Mouse (Mus musculus) gonadal fat pad, adult 2 months (tissue): ENCODE data around the gene Ppp2r5d. TPM values are rescaled to one million over a fixed set of nuclear protein-coding genes. Genes with fewer than 3 reads are reported as not detected.
A peak's percentile ranks its signal among the peaks of the same experiment; 100 is the strongest.

Experiments
- DNase-seq: peaks from one replicate; pipeline ENCODE4 v3.0.0-alpha.2; 2012; ENCODE audit warnings: low read depth
- polyA plus RNA-seq: library from polyadenylated mRNA; depleted of rRNA; stranded (reverse); fragments of >200 nt; gene quantifications from 2 replicates; pipeline ENCODE4 v1.2.3, GENCODE M21; 2012

Gene Ppp2r5d
- polyA plus RNA-seq, 1 experiment = 44.5 TPM

DNA sequence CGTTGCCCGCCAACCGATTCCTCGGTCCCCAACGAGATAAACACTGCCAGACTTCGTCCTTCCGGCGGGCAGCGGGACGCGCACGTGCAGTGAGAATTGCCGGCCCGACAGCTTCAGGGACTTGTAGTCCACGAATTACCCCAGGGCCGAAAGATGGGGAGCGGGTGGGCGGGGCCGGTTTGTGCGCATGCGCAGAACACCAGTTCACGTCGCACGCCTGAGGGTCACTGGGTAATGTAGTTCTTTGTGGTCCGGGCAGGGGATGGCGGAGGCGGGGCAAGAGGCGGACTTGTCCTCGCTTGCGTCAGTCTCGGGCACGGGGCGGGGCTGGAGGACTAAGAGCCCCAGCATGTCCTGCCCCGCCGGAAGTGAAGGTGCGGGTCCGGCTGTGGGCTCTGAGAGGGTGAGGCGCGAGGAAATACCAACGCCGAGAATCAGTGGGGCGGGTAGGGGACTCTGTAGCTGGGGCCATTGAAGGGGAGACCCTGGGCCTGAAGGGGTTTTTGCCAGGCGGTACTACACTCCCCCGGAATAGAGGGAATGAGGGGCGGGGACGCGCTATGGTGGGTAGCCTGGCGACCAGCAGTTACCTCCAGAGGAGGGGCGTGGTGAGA, 24.0 kb downstream of the Ppp2r5d start, which contains the start of gene Klhdc3:
Gene Klhdc3 (minus strand): TSS at position 155 of the 614 bp plus-strand sequence.
- peak; percentile 60 for DNase-seq

DNA sequence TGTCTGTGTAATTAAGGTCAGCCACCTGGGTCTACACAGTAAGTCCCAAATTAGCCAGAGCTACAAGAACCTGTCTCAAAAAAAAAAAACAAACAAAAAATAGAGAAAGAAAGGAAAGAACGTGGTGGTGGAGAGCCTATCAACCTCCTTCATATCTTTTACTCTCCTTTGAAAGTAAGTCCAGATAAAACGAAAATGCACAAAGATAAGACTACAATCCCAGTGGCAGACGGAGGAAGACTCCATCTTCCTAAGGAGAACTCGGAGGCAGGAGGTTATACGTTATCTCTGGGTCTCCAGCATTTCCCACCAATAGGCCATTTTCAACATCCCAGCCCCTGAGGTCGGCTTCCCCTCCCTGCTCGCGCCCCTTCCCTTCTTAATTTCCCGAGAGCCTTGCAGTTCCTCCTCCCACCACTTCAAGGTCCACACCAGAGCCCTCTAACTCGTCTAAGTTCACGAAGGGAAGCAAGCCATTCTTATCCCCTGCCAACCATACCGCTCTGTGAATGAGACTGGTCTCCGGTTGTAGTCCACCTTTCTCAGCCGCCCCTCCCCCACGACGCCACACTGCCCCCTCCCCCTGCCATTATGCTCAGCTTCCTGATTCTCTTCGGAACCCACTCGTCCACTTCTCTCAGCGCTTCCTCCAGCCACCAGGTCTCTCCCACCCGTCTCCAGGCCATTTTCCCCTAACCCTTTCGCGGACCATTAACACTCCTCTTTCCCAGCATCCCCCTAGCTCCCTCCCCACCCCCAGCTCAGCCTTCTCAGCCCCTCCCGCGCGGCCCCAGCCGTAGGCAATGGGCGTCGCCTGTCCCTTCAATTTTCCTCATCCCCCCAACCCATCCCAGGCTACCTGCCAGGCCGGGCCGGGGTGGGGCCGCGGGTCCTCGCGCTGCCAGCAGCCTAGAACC, 24.8 kb downstream of the Ppp2r5d start:
- DNase-seq = no peak

DNA sequence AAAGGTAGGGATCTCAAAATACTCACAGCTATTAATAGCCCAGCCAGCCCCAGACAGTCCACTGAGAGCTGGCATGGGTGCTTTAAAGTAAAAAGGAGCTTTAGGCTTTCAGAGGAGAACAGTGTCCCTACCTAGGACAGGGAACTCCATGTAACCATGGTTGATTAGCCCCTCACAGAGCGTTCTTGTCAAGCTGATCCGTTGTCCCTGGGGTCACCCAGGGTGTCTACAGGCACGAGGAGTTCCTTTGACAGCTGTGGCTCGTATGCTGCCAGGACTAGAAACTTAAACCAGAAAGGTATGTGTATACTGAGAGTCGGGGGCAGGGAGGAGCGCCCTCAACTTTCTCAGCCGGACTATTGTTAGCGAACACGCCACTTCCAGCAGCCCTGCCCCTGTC, 26.0 kb downstream of the Ppp2r5d start:
- no peak for DNase-seq

DNA sequence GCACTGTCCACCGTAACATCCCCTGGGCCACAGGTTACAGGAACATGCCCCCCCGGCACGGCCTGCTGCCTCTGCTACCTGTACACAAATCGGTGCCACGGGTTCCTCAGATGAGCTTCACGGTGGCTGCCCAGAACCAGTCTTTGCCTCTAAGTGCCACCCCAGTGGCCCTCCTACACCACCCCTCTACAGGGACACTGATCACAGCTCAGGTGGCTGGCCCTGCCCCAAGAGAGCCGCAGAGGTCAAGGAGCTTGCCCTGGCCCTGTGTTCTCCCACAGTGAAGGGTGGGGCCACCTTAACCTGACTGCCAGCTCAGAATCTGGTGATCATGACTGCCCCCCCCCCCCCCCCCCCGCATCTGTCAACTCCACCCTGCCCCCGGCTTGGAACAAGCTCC, 26.5 kb downstream of the Ppp2r5d start, which contains the start of gene Mea1:
Gene Mea1 (plus strand): TSS at position 378 of the 400 bp plus-strand sequence.
- DNase-seq = no peak

DNA sequence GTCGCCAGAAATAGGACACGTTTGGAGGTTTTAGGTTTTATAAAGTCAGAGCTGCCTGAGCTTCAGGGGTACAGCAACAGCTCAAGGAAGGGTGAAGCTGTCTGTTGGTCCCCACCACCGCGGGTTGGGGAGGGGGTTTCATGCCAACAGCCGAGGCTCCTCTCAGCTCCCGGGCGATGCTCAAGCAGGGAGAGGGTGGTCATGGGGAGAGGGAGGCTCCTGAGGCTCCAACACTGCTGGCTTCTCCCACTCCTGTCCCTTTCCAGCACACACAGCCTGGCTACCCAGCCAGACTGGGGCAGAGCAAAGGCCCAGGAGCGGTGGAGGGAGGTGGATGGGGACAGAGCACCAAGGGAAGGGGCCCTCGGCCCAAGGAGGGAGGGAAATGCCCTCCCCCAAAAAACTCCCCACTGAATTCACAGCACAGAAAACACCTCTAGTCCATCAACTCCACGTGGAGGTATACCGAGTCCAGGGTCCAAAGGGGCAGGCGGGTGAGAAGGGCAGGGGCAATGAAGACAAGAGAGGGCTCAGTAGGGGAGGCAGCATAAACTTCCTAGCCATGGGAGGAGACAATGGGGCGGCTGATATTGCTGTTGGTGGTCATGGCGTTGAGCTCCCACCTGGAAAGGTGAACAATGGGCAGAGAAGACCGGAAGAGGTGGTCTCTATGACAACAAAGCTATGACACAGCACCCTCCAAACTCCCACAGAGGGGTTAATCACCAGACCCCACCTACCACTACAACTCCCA, 30.2 kb downstream of the Ppp2r5d start:
- no peak for DNase-seq

DNA sequence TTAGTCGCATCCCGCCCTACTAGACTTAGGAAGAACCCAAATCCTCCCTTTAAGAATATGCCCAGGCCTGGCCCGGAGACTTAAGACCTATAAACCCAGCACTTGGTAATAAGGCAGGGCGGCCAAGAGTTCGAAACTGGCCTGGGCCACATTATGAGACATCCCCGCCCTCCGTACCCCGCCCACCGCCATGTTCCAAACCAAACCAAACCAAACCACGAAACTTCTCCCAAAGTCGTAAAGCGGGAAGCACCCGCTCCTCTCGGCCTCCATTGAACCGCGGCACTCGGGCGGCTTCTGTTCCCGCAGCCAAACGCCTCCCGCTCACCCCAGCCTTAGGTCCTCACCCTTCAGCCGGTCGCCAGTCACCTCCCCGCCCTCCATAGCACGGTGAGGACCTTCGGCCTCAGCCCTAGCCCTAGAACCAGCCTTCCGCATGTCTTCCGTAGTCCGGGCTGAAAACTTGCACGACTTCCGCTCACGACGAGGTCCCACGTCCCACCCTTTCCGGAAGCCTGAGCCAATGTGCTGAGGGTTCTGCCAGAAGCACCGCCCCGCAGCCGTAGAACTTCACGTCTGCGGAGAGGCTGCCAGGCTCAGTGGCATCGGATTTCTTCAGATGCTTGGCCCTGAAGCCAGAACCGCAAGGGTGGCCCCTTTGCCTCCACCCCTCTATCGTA, 30.9 kb downstream of the Ppp2r5d start, which contains the start of gene Rrp36:
Gene Rrp36 (minus strand): TSS at position 503 of the 680 bp plus-strand sequence.
- peak; percentile 50 for DNase-seq

DNA sequence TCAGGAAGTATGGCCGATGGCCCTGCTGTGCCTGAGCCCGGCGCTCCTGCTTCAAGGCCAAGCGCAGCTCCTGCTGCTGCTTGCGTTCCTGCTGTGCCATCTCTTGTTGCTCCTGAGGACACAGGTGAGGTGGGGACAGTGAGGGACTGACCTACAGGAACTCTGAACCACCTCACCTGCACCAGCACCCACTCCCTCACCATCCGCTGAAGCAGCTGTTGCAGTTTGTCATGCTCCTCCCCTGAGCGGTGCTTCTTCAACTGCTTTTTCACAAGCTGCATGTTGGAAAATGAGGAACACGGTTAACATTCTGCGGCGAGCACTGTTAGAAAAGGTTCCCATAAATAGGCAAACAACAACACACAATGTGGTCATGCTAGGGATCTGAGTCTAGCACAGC, 35.0 kb downstream of the Ppp2r5d start:
- DNase-seq = no peak

DNA sequence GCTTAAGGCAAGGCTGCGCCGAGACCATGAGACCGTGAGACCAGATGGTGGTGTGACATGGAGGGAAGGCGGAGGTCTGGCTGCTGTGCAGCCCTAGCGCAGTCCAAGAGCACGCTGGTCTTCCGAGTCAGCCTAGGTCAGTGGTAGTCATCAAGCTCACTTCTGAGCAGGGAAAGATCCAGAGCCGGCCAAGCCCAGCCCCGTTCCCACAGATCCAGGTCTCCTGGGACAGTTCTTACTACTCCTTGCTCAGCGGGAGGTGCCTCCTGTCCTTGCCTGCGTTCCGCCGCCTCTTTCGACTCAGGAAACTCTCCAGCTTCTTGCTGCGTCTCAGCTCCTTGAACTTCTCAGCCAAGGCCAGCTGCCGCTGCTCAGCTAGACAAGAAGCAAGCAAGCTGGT, 37.2 kb downstream of the Ppp2r5d start:
- no peak for DNase-seq

DNA sequence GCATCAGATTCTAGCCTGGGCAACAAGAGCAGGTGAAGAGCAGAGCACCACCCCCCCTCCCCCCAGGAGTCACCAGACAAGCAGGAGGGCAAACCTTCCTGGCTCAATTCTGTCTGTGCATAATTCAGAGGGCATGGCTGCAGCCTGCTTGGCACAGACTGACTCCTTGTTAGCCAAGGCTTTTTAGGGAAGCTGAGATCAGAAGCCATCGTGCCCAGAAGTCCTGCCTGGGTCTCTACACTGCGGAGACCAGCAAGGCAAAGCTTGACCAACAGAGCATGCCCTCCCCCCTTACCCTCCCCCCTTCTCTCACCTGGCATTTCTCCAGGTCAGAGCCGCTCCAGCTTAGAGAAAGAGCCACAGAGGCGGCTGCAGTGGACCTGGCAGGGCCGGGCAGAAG, 42.2 kb downstream of the Ppp2r5d start:
- no peak for DNase-seq

DNA sequence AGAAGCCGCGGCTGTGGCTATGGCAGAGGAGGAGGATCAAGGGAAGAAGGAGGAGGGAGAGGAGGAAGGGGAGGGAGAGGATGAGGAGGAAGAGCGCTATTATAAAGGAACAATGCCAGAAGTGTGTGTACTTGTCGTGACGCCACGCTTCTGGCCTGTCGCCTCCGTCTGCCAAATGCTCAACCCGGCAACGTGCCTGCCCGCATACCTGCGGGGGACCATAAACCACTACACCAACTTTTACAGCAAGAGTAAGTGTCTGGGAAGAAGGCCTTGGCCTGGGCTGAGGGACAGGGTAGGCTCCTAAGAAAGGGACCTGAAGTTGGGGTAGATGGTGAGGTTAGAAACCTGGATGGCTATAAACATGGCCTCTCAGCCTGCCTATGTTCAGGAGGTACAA, 42.9 kb downstream of the Ppp2r5d start:
- DNase-seq = no peak

DNA sequence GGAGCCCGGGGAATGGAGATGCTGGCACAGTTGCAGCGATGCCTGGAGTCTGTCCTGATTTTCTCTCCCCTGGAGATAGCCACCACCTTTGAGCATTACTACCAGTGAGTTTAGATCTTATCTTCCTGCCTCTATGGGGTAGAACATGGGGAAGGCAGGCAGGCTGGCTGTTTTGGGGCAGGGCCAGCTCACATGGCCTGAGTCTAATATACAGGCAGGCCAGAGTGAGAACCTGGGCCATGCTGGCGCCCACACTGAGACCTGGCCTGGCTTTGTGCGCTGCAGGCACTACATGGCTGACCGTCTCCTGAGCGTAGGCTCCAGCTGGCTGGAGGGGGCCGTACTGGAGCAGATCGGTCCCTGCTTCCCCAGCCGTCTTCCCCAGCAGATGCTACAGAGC, 43.6 kb downstream of the Ppp2r5d start:
- no peak for DNase-seq

DNA sequence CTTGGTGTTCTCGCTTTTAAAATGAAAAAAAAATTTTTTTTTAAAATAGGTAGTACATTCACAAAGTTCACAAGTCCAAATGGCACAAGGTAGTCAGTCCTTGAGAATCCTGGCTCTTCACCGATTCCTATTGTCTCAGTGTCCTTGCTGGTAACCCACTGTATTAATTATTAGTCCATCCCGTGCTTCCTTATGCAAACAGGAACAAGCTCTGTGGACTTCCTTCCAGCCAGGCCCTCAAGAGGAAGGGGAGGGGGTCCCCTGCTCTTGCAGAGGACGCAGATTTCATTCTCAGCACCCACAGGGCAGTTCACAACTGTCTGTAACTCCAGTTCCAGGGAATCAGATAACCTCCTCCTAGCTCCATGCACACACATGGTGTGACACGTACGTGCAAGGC, 48.9 kb downstream of the Ppp2r5d start:
- no peak for DNase-seq

DNA sequence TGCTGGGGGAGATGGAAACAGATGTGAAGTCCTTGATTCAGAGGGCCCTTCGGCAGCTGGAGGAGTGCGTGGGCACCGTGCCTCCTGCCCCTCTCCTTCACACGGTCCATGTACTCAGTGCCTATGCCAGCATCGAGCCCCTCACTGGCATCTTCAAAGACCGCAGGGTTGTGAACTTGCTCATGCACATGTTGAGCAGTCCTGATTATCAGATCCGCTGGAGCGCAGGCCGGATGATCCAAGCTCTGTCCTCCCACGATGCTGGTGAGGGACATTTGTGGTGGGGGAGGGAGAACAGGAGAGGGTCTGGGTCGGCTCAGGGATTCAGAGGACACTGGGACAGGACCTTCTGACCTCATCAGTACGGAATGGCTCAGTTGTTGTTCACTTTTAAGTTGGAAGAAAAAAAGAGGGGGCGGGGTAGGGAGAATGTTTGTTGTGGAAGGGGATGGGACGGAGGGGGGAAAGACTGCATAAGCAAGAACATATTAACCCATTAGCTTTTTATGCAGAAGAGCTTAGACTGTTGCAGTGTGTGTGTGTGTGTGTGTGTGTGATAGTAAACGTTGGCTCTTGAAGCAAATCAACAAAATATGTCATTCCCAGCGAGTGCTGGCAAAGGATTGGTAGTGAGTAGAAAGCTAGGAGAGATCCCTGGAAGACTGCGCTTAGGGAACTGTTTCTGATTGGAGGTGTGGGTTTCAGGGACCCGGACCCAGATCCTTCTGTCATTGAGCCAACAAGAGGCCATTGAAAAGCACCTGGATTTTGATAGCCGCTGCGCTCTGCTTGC, 53.0 kb downstream of the Ppp2r5d start:
- no peak for DNase-seq

DNA sequence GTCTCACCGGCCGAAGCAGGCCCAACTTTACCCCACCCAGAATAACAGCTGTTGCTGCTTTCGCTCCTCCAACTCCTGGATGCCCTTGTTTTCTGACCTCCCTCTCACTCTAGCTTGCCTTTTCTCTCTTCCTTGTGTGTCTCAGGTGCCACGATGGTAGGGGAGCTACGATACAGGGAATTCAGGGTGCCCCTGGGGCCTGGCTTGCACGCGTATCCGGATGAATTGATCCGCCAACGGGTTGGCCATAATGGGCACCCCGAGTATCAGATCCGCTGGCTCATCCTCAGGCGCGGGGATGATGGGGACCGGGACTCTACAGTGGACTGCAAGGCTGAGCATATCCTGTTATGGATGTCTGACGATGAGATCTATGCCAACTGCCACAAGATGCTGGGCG, 53.6 kb downstream of the Ppp2r5d start:
- DNase-seq = no peak

DNA sequence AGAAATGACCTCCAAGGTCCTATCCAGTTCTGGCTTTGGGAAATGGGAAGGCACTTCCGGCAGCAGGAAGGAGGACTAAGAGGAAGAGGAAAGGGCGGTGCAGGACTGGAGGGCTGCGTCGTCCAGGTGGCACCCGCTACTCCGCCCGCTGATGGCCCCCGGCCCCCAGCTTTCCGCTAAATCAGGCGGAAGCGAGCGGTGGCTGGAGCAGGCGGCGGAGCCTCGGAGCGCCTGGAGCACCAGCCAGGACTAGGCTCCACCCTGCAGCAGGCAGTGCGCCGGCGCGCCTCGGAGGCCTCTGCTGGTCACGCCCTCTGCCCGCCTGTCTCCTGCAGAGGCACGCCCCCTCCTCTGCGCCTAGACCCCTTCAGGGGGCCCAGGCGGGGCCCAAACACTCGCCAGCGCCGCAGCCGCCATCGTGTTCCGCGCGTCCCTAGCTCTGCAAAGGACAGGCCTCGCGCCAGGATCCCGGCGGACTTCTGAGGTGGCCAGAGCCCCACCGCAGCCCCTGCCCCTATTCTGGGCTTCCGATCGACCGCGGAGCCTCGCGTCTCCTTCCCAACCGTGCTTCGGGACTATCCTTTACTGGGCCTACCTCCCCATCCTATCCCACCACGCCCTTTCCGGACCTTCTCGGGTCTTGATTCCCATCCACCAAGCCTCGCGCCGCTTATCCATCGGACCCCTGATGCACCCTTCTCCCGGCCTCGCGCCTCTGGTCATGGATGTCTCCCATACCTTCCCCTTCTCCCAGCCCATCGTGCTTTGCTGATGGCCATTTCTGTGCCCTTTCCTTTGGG, 54.5 kb downstream of the Ppp2r5d start, which contains the start of gene Cul7:
Gene Cul7 (plus strand): TSS at position 106 of the 800 bp plus-strand sequence.
- no peak for DNase-seq

DNA sequence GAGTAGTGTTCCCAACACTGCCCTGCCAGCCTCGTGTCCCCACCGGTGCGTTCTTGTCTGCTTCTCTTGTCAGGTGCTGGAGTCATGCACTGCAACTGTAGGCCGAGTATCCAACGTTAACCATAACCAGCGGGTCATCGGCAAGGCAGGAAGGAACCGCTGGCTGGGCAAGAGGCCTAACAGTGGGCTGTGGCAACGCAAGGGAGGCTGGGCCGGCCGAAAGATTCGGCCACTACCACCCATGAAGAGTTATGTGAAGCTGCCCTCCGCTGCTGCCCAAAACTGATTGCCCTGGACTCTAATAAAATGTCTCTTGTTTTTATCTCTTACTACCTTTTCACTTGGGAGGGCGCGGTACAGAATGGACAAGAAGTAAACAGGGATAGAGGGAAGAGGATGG, 55.1 kb downstream of the Ppp2r5d start:
- no peak for DNase-seq

DNA sequence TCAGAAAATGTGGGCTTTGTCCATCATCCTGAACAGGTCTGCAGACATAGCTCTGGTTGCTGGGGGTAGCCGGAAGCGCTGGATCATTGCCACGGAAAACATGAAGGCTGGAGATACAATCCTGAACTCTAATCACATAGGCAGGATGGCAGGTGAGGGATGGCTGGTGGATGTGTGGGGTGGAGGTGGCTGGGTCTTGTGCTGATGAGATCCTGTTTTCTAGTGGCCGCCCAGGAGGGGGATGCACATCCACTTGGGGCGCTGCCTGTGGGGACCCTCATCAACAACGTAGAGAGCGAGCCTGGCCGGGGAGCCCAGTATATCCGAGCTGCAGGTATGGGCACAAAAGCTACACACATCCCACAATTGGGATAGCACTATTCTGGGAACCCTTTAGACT, 56.5 kb downstream of the Ppp2r5d start:
- DNase-seq = no peak

DNA sequence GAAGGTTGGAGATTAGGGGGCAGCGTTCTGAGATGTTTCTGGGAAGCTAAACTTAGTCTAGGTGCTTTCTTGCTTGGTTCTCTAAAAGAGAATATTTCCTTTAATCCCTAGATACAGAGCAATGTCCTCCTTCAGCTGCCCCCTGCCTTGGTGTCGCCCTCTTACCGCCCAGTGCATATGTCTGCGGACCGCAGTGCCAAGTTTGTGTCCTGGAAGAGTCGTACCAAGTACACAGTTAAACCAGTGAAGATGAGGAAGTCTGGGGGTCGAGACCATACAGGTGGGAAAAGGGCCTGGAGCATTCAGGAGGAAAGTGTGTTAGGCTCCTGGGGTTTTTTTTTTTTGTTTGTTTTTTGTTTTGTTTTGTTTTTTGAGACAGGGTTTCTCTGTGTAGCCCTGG, 57.6 kb downstream of the Ppp2r5d start:
- DNase-seq = no peak

DNA sequence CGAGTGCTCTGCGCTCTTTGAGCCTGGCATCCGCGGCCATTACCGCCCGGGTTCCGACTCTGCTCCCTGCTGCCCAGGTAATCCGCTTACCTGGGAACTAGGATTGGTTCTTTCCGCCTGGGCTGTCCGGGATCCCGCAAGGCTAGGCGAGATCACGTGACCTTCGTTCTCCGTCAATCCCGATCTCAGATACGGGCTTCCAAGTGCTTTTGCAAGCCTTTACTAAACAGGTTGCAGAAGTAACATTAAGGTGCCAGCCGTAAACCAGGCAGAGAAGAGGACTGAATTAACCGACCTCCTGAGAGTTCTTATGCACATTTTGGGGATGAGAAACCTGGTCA, 58.6 kb downstream of the Ppp2r5d start:
- no peak for DNase-seq
